Mouse (Mus musculus): ENCODE measurements around the gene Nfu1. TPM values are rescaled to one million over a fixed set of nuclear protein-coding genes. Genes with fewer than 3 reads are reported as not detected.

The Nfu1 gene
- 100 and 131 TPM in 2 replicates for polyA plus RNA-seq (2012; rRNA removed; ENCODE audit: low replicate concordance)

DNA sequence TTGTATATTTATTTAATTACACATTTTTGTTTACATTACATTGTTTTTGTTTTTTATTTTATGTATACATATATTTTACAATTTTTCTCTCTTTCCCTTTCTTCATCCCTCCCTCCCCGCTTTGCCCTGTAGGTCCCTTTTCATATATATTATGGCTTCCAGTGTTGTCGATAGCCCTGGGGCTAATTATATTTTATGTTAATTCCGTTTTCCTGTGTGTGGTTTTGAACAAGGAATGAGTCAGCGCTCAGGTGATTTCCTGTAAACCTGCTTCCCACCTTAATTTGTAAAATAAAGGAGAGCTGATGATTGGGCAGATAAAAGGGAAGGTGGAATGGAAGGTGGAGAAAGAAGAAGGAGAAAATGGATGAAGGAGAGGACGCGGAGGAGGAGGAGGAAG, at the start of gene Nfu1:
Nfu1 (plus strand) TSS at position 350 of the 400 bp plus-strand sequence.

DNA sequence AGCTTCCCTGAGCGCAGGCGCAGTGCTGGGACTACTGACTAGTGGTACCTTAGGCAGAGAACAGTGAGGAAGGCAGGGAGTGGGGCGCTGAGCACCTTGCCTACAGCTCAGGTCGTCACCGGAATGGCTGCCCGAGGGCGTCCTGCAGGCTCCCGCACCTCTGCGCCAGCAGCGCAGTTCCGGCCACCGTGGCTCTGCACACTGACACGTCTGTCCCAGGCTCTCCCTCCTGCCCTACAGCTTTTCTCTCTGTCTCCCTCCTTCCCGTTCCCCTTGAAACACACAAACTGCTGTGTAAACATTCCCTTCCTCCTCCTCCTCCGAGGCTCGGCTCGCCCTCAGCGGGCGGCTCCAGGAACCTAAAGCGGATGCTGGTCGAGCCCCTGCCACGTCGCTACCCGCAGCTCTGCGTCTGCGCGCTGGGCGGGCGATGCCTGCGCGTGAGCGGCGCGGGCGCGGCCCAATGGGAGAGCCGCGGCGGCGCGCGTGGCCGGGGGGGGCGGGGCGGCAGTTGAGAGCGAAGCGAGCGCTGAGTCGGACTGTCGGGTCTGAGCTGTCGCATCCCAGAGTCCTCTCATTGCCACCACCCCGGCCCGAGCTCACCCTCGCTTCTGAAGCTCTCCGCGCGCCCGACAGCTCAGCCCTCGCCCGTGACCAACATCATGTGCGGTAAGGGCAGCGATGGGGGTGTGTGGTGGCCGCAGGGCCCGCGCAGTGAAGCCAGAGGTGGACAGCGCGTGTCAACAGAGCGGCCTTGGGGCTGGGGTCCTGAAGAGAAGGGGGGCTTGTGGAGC, 33.5 kb downstream of the Nfu1 start, which contains the start of gene Gfpt1:
Gfpt1 (plus strand) TSS at position 510 of the 794 bp plus-strand sequence.

Other genes with a start within 250 kb of the Nfu1 start
- 27.3 and 57.9 TPM in 2 replicates for gene Anxa4, start 215.7 kb upstream of the Nfu1 start, polyA plus RNA-seq (2012; rRNA removed; ENCODE audit: low replicate concordance)
- gene Aak1, start 159.7 kb upstream of the Nfu1 start, polyA plus RNA-seq (2012; rRNA removed; ENCODE audit: low replicate concordance): 20.0 and 31.3 TPM in 2 replicates
- gene Gfpt1, start 33.6 kb downstream of the Nfu1 start, polyA plus RNA-seq (2012; rRNA removed; ENCODE audit: low replicate concordance): 9.4 and 16.1 TPM in 2 replicates
- 0.34 and 0.99 TPM in 2 replicates for gene D6Ertd527e, start 95.5 kb downstream of the Nfu1 start, polyA plus RNA-seq (2012; rRNA removed; ENCODE audit: low replicate concordance)

All from mammary gland, adult 2 months (tissue).